In genomic region chr16:23114339-23115171, GRCm38 (mm10) we compare ENCODE assay signal across 11 mouse cellular contexts. TPM values are rescaled to one million over a fixed set of nuclear protein-coding genes. Genes with fewer than 3 reads are reported as not detected.
DNase-seq lines count a peak whose midpoint lies in the region; ATAC-seq and TF ChIP-seq lines count a peak whose summit lies in the region.
"Had no signal": no experiment of that assay in that cellular context is flagged by ENCODE, and none has a peak within 500 bp of the region (broad histone marks: within the 10 kb centered on the region; RNA-seq: fewer than 3 reads in every experiment).

No protein-coding gene starts in this region.

- in situ Hi-C loops in CH12.LX (cut with MboI; ENCODE audit: low pct_ligation_motif_present, low pct_unique_long_range_greater_than_20kb, low sequenced_read_pairs): no loop called here

- H3K27ac ChIP-seq in hindbrain, embryonic 13.5 days: no peak overlapping the region
- H3K27ac ChIP-seq in hindbrain, embryonic 12.5 days: no peak overlapping the region
- peak overlapping the region; percentile 4; the same call in 1 of the 2 replicates for H3K27ac ChIP-seq in CH12.LX (ENCODE audit: insufficient read depth, low read depth)
- H3K27ac ChIP-seq in embryonic fibroblast, embryonic 13.5 days (ENCODE audit: insufficient read depth, low read length): no peak overlapping the region
- H3K27ac ChIP-seq in liver, postnatal 0 days (ENCODE audit: low read depth): 0 out of 2 replicates have a peak overlapping the region, but pooled peaks have one; percentile 11

- no peak overlapping the region for H3K4me2 ChIP-seq in hindbrain, embryonic 13.5 days
- no peak overlapping the region for H3K4me2 ChIP-seq in hindbrain, embryonic 12.5 days (replicated peaks)
- no peak overlapping the region for H3K4me2 ChIP-seq in CH12.LX (ENCODE audit: insufficient read depth, low read depth, poor library complexity, severe bottlenecking)
- H3K4me2 ChIP-seq in liver, postnatal 0 days (ENCODE audit: low read depth, low read length): no peak overlapping the region

- 72% methylated on average over 5 of the region's 5 CpGs for WGBS in hindbrain, embryonic 13.5 days
- WGBS in hindbrain, embryonic 12.5 days: 72% methylated on average over 5 of the region's 5 CpGs
- WGBS in liver, postnatal 0 days (ENCODE audit: insufficient replicate concordance): 61% methylated on average over 5 of the region's 5 CpGs

- H3K36me3 ChIP-seq in hindbrain, embryonic 13.5 days: peaks cover 62% of the 10 kb centered on the region
- H3K36me3 ChIP-seq in hindbrain, embryonic 12.5 days: peaks cover 66% of the 10 kb centered on the region
- H3K36me3 ChIP-seq in CH12.LX (replicated peaks in 1 of 2; ENCODE audit: control insufficient read depth in 1 of 2, insufficient read depth in 1 of 2, low read length in 1 of 2): peaks cover 69 to 83% of the 10 kb centered on the region in 2 experiments
- H3K36me3 ChIP-seq in liver, postnatal 0 days (replicated peaks; ENCODE audit: insufficient read depth, low read length): peaks cover 59% of the 10 kb centered on the region

- H3K4me3 ChIP-seq in hindbrain, embryonic 13.5 days: no peak overlapping the region
- H3K4me3 ChIP-seq in hindbrain, embryonic 12.5 days: no peak overlapping the region
- no peak overlapping the region for H3K4me3 ChIP-seq in CH12.LX (replicated peaks in 1 of 3; ENCODE audit: low read depth in 2 of 3, low read length in 2 of 3, poor library complexity in 1 of 3)
- no peak overlapping the region for H3K4me3 ChIP-seq in embryonic fibroblast, embryonic 13.5 days (ENCODE audit: insufficient read depth, low read length)
- no peak overlapping the region for H3K4me3 ChIP-seq in liver, postnatal 0 days (ENCODE audit: low read depth, low read length)

- no peaks in the 10 kb centered on the region for H3K27me3 ChIP-seq in hindbrain, embryonic 13.5 days
- no peaks in the 10 kb centered on the region for H3K27me3 ChIP-seq in hindbrain, embryonic 12.5 days
- no peaks in the 10 kb centered on the region for H3K27me3 ChIP-seq in CH12.LX (replicated peaks)
- no peaks in the 10 kb centered on the region for H3K27me3 ChIP-seq in liver, postnatal 0 days (ENCODE audit: insufficient read depth, low read length)

- TF ChIP-seq EP300 in CH12.LX (IDR thresholded peaks at IDR 0.05; ENCODE audit: low read length): no peak
- no peak for TF ChIP-seq EP300 in liver, postnatal 0 days (IDR thresholded peaks at IDR 0.05; ENCODE audit: low read depth)

- dilution Hi-C loops in CH12.LX (cut with MboI; ENCODE audit: extremely low pct_ligation_motif_present, extremely low pct_unique_long_range_greater_than_20kb, low sequenced_read_pairs): no loop called here

- TF ChIP-seq POLR2A in CH12.LX (IDR thresholded peaks at IDR 0.05; ENCODE audit: low read depth, low read length): no peak; the same call in none of the 2 replicates
- TF ChIP-seq POLR2A in embryonic fibroblast, embryonic 13.5 days (IDR thresholded peaks at IDR 0.05; ENCODE audit: low read depth, low read length): peak; percentile 31; the same call in 1 of the 2 replicates

- H3K79me2 ChIP-seq in CH12.LX (replicated peaks; ENCODE audit: control insufficient read depth, extremely low read depth, insufficient read depth, poor library complexity, severe bottlenecking): peaks cover 39% of the 10 kb centered on the region

- peaks cover 23% of the 10 kb centered on the region for H3K4me1 ChIP-seq in hindbrain, embryonic 13.5 days (replicated peaks)
- H3K4me1 ChIP-seq in hindbrain, embryonic 12.5 days: peaks cover 13% of the 10 kb centered on the region
- H3K4me1 ChIP-seq in CH12.LX (ENCODE audit: control insufficient read depth in 1 of 2, insufficient read depth in 2 of 2): peaks cover 0 to 18% of the 10 kb centered on the region in 2 experiments; a peak in 2 of 4 replicates
- H3K4me1 ChIP-seq in embryonic fibroblast, embryonic 13.5 days (ENCODE audit: control insufficient read depth, insufficient read depth, low read length): no peaks in the 10 kb centered on the region
- H3K4me1 ChIP-seq in liver, postnatal 0 days (ENCODE audit: insufficient read depth): peaks cover 5% of the 10 kb centered on the region; the same call in 1 of the 2 replicates

- no peak overlapping the region for H3K9ac ChIP-seq in hindbrain, embryonic 13.5 days
- no peak overlapping the region for H3K9ac ChIP-seq in hindbrain, embryonic 12.5 days
- no peak overlapping the region for H3K9ac ChIP-seq in CH12.LX (ENCODE audit: insufficient read depth, low read depth)
- no peak overlapping the region for H3K9ac ChIP-seq in liver, postnatal 0 days (replicated peaks)

- TF ChIP-seq RAD21 in CH12.LX (IDR thresholded peaks at IDR 0.05; ENCODE audit: low read depth, low read length): no peak

- no peak for DNase-seq in CH12.LX (ENCODE audit: extremely low read depth)
- no peak for DNase-seq in liver, postnatal 0 days
- DNase-seq in right cerebral cortex, postnatal 25 days: no peak
- DNase-seq in urinary bladder, postnatal 36 days (ENCODE audit: low spot score in 2 of 2): no peak
- no peak for DNase-seq in thymus, postnatal 36 days
- DNase-seq: heart, postnatal 14 days; lung, postnatal 10 days had no signal

- no peaks in the 10 kb centered on the region for H3K9me3 ChIP-seq in hindbrain, embryonic 13.5 days
- no peaks in the 10 kb centered on the region for H3K9me3 ChIP-seq in hindbrain, embryonic 12.5 days (replicated peaks)
- no peaks in the 10 kb centered on the region for H3K9me3 ChIP-seq in CH12.LX (replicated peaks; ENCODE audit: low read length)
- no peaks in the 10 kb centered on the region for H3K9me3 ChIP-seq in liver, postnatal 0 days (ENCODE audit: low read length)

- no peak; a peak in 1 of 4 replicates for TF ChIP-seq CTCF in CH12.LX (conservative IDR thresholded peaks at IDR 0.05 in 1 of 2, IDR thresholded peaks at IDR 0.05 in 1 of 2; ENCODE audit: low read depth in 2 of 2, low read length in 2 of 2)
- TF ChIP-seq CTCF in embryonic fibroblast, embryonic 13.5 days (IDR thresholded peaks at IDR 0.05; ENCODE audit: borderline replicate concordance, insufficient read depth, low read length): no peak
- TF ChIP-seq CTCF in liver, postnatal 0 days (IDR thresholded peaks at IDR 0.05; ENCODE audit: low read depth): no peak

- ATAC-seq in hindbrain, embryonic 13.5 days (ENCODE audit: low FRiP score): peak; percentile 43; the same call in 1 of the 2 replicates
- ATAC-seq in hindbrain, embryonic 12.5 days (ENCODE audit: low FRiP score): no peak
- ATAC-seq in liver, postnatal 0 days: peak; percentile 38; the same call in 1 of the 2 replicates

TF ChIP-seq in CH12.LX, 34 proteins besides CTCF, POLR2A, EP300 and RAD21 (continues in another document):
- no peak for TF ChIP-seq MAFK (IDR thresholded peaks at IDR 0.05; ENCODE audit: insufficient replicate concordance, low read length)
- TF ChIP-seq MYC (IDR thresholded peaks at IDR 0.05; ENCODE audit: low read depth, low read length): no peak
- no peak for TF ChIP-seq JUN (IDR thresholded peaks at IDR 0.05; ENCODE audit: insufficient read depth, low read depth, low read length)
- TF ChIP-seq ELF1 (IDR thresholded peaks at IDR 0.05; ENCODE audit: low read depth, low read length): no peak
- no peak for TF ChIP-seq NRF1 (IDR thresholded peaks at IDR 0.05; ENCODE audit: low read depth, low read length)
- no peak; the same call in 1 of the 2 replicates for TF ChIP-seq MAX (IDR thresholded peaks at IDR 0.05; ENCODE audit: low read length)
- peak; percentile 86 for TF ChIP-seq CHD2 (IDR thresholded peaks at IDR 0.05; ENCODE audit: low read length)
- no peak for TF ChIP-seq ZC3H11A (IDR thresholded peaks at IDR 0.05; ENCODE audit: low read depth, low read length)
- no peak for TF ChIP-seq IRF4 (IDR thresholded peaks at IDR 0.05; ENCODE audit: low read depth, low read length)

RNA-seq across cellular contexts. Expression of gene Eif4a2, which starts 7.3 kb away (rescaled TPM):
- 315 and 322 TPM in 2 replicates for polyA plus RNA-seq in hindbrain, embryonic 13.5 days (2015; fragmentation: Nextera tagmentation; extraction: Ambion mirVana)
- 240 and 269 TPM in 2 replicates for polyA plus RNA-seq in hindbrain, embryonic 12.5 days (2016; fragmentation: Nextera tagmentation; extraction: Ambion mirVana)
- 358 and 457 TPM in 2 replicates for total RNA-seq in CH12.LX (2012; rRNA removed)
- 660 and 860 TPM in 2 replicates for total RNA-seq in CH12.LX (2014; rRNA removed)
- 475 TPM in 2 replicates for polyA plus RNA-seq in CH12.LX (2012; ENCODE audit: insufficient read length, low read depth)
- 552 and 554 TPM in 2 replicates for polyA plus RNA-seq in embryonic fibroblast, embryonic 13.5 days (2011; ENCODE audit: insufficient read length, low read depth, missing spikeins)
- 49.1 and 52.5 TPM in 2 replicates for polyA plus RNA-seq in liver, postnatal 0 days (2015; fragmentation: Nextera tagmentation; extraction: Ambion mirVana)

RNA-seq across cellular contexts. Expression of gene Rfc4, which starts 13.0 kb away (rescaled TPM):
- polyA plus RNA-seq in hindbrain, embryonic 13.5 days (2015; fragmentation: Nextera tagmentation; extraction: Ambion mirVana): 53.0 and 57.9 TPM in 2 replicates
- polyA plus RNA-seq in hindbrain, embryonic 12.5 days (2016; fragmentation: Nextera tagmentation; extraction: Ambion mirVana): 94.2 and 97.2 TPM in 2 replicates
- total RNA-seq in CH12.LX (2012; rRNA removed): 121 and 125 TPM in 2 replicates
- total RNA-seq in CH12.LX (2014; rRNA removed): 191 and 204 TPM in 2 replicates
- 74.6 and 91.5 TPM in 2 replicates for polyA plus RNA-seq in CH12.LX (2012; ENCODE audit: insufficient read length, low read depth)
- polyA plus RNA-seq in embryonic fibroblast, embryonic 13.5 days (2011; ENCODE audit: insufficient read length, low read depth, missing spikeins): 17.6 and 22.3 TPM in 2 replicates
- polyA plus RNA-seq in liver, postnatal 0 days (2015; fragmentation: Nextera tagmentation; extraction: Ambion mirVana): 54.3 and 59.4 TPM in 2 replicates

RNA-seq across cellular contexts. Expression of gene Adipoq, which starts 31.8 kb away (rescaled TPM):
- not detected in 2 replicates for polyA plus RNA-seq in hindbrain, embryonic 13.5 days (2015; fragmentation: Nextera tagmentation; extraction: Ambion mirVana)
- not detected in 2 replicates for polyA plus RNA-seq in hindbrain, embryonic 12.5 days (2016; fragmentation: Nextera tagmentation; extraction: Ambion mirVana)
- total RNA-seq in CH12.LX (2012; rRNA removed) (0.13 TPM in 1 of 2 replicates, not detected in the other), CH12.LX (2014; rRNA removed) (0.68 and 0.99 TPM in 2 replicates)
- polyA plus RNA-seq in CH12.LX (2012; ENCODE audit: insufficient read length, low read depth): 0.55 and 1.1 TPM in 2 replicates
- not detected in 2 replicates for polyA plus RNA-seq in embryonic fibroblast, embryonic 13.5 days (2011; ENCODE audit: insufficient read length, low read depth, missing spikeins)
- not detected in 2 replicates for polyA plus RNA-seq in liver, postnatal 0 days (2015; fragmentation: Nextera tagmentation; extraction: Ambion mirVana)
- total RNA-seq: neutrophil, adult 5-6 weeks had no signal

RNA-seq across cellular contexts. Expression of gene Kng1, which starts 56.9 kb away (rescaled TPM):
- 0.14 TPM in 1 of 2 replicates, not detected in the other for polyA plus RNA-seq in hindbrain, embryonic 13.5 days (2015; fragmentation: Nextera tagmentation; extraction: Ambion mirVana)
- polyA plus RNA-seq in hindbrain, embryonic 12.5 days (2016; fragmentation: Nextera tagmentation; extraction: Ambion mirVana): not detected in 2 replicates
- total RNA-seq in CH12.LX (2012; rRNA removed) (not detected in 2 replicates), CH12.LX (2014; rRNA removed) (not detected in 2 replicates)
- not detected in 2 replicates for polyA plus RNA-seq in CH12.LX (2012; ENCODE audit: insufficient read length, low read depth)
- polyA plus RNA-seq in embryonic fibroblast, embryonic 13.5 days (2011; ENCODE audit: insufficient read length, low read depth, missing spikeins): 1.4 and 1.5 TPM in 2 replicates
- 5,182 and 5,316 TPM in 2 replicates for polyA plus RNA-seq in liver, postnatal 0 days (2015; fragmentation: Nextera tagmentation; extraction: Ambion mirVana)
- total RNA-seq: heart, postnatal 14 days; neutrophil, adult 5-6 weeks had no signal

Comparison
In these comparisons a context has a peak if more than half of its experiments do, and no peak if none do; other contexts are left out.
1. H3K27ac ChIP-seq: peak in CH12.LX (single experiment) and liver, postnatal 0 days (single experiment); none in hindbrain, embryonic 13.5 days (single experiment), hindbrain, embryonic 12.5 days (single experiment) and embryonic fibroblast, embryonic 13.5 days (single experiment).